ENCODE assay signal across 16 mouse cellular contexts in genomic region chr8:12390640-12391365, GRCm38 (mm10). TPM values are rescaled to one million over a fixed set of nuclear protein-coding genes. Genes with fewer than 3 reads are reported as not detected.
A peak's percentile ranks its signal among the peaks of the same experiment; 100 is the strongest.
DNase-seq lines count a peak whose midpoint lies in the region; ATAC-seq and TF ChIP-seq lines count a peak whose summit lies in the region.
"Had no signal": no experiment of that assay in that cellular context is flagged by ENCODE, and none has a peak within 500 bp of the region (broad histone marks: within the 10 kb centered on the region; RNA-seq: fewer than 3 reads in every experiment).

No protein-coding gene starts in this region.

- no peak for TF ChIP-seq CTCF in forebrain, postnatal 0 days (IDR thresholded peaks at IDR 0.05; ENCODE audit: low read depth)
- TF ChIP-seq CTCF in gastrocnemius, adult 2 months (IDR thresholded peaks at IDR 0.05), result no peak

- no peaks in the 10 kb centered on the region for H3K9me3 ChIP-seq in forebrain, postnatal 0 days (ENCODE audit: low read length)
- H3K9me3 ChIP-seq in midbrain, embryonic 14.5 days (ENCODE audit: control insufficient read depth, low read length), result no peaks in the 10 kb centered on the region
- no peaks in the 10 kb centered on the region for H3K9me3 ChIP-seq in heart, embryonic 11.5 days (replicated peaks; ENCODE audit: control insufficient read depth, low read length)
- H3K9me3 ChIP-seq: embryonic facial prominence, embryonic 15.5 days; limb, embryonic 15.5 days had no signal

- whole genome bisulfite sequencing in forebrain, postnatal 0 days, result 4% methylated on average over 38 of the region's 38 CpGs
- under 1% methylated on average over 38 of the region's 38 CpGs for WGBS in midbrain, embryonic 14.5 days
- WGBS in heart, embryonic 11.5 days (ENCODE audit: insufficient replicate concordance), result 3% methylated on average over 38 of the region's 38 CpGs

- H3K27me3 ChIP-seq in forebrain, postnatal 0 days (ENCODE audit: insufficient read depth, low read length), result peaks cover 35% of the 10 kb centered on the region
- H3K27me3 ChIP-seq in midbrain, embryonic 14.5 days (ENCODE audit: control insufficient read depth, insufficient read depth, low read length), result peaks cover 51% of the 10 kb centered on the region
- H3K27me3 ChIP-seq in heart, embryonic 11.5 days (ENCODE audit: control insufficient read depth, insufficient read depth, low read length), result peaks cover 98% of the 10 kb centered on the region

- no peaks in the 10 kb centered on the region for H3K4me1 ChIP-seq in forebrain, postnatal 0 days (ENCODE audit: insufficient read depth)
- H3K4me1 ChIP-seq in midbrain, embryonic 14.5 days (ENCODE audit: control insufficient read depth, insufficient read depth, low read length), result peaks cover under 1% of the 10 kb centered on the region; the same call in 1 of the 2 replicates
- peaks cover 8% of the 10 kb centered on the region for H3K4me1 ChIP-seq in heart, embryonic 11.5 days (ENCODE audit: control insufficient read depth, insufficient read depth, low read length)

- peak overlapping the region; percentile 61 for H3K9ac ChIP-seq in forebrain, postnatal 0 days
- peak overlapping the region; percentile 20; the same call in 1 of the 2 replicates for H3K9ac ChIP-seq in midbrain, embryonic 14.5 days (replicated peaks; ENCODE audit: low read length)
- H3K9ac ChIP-seq in heart, embryonic 11.5 days (ENCODE audit: low read depth, low read length), result no peak overlapping the region
- H3K9ac ChIP-seq: embryonic facial prominence, embryonic 15.5 days; limb, embryonic 15.5 days had no signal

- intact Hi-C loops in gastrocnemius, adult 2 months (cut with DNase I), result no loop called here

- peak overlapping the region; percentile 22 for H3K4me3 ChIP-seq in forebrain, postnatal 0 days (ENCODE audit: low read depth, low read length)
- H3K4me3 ChIP-seq in midbrain, embryonic 14.5 days (replicated peaks; ENCODE audit: low read depth, low read length), result no peak overlapping the region
- H3K4me3 ChIP-seq in gastrocnemius, adult 2 months, result no peak overlapping the region
- no peak overlapping the region for H3K4me3 ChIP-seq in heart, embryonic 11.5 days (ENCODE audit: low read depth, low read length)
- H3K4me3 ChIP-seq: embryonic facial prominence, embryonic 15.5 days; limb, embryonic 15.5 days had no signal

- peak overlapping the region; percentile 82 for H3K27ac ChIP-seq in forebrain, postnatal 0 days (ENCODE audit: low read depth, low read length)
- H3K27ac ChIP-seq in midbrain, embryonic 14.5 days (replicated peaks; ENCODE audit: low read depth, low read length), result peak overlapping the region; percentile 37
- H3K27ac ChIP-seq in gastrocnemius, adult 2 months, result no peak overlapping the region
- no peak overlapping the region for H3K27ac ChIP-seq in heart, embryonic 11.5 days (ENCODE audit: low read depth, low read length)
- H3K27ac ChIP-seq: embryonic facial prominence, embryonic 15.5 days; limb, embryonic 15.5 days had no signal

- peak overlapping the region; percentile 78 for H3K4me2 ChIP-seq in forebrain, postnatal 0 days (ENCODE audit: low read depth)
- H3K4me2 ChIP-seq in midbrain, embryonic 14.5 days (ENCODE audit: low read length), result peak overlapping the region; percentile 42
- no peak overlapping the region for H3K4me2 ChIP-seq in heart, embryonic 11.5 days
- H3K4me2 ChIP-seq: embryonic facial prominence, embryonic 15.5 days; limb, embryonic 15.5 days had no signal

- no peak for ATAC-seq in forebrain, postnatal 0 days
- ATAC-seq in midbrain, embryonic 14.5 days (ENCODE audit: low FRiP score, low TSS enrichment), result no peak
- no peak for ATAC-seq in heart, embryonic 11.5 days (replicated peaks; ENCODE audit: insufficient number of reproducible peaks, low FRiP score, low TSS enrichment)

- DNase-seq in embryo, embryonic 10.5 days (ENCODE audit: low spot score), result peak; percentile 53
- no peak for DNase-seq in embryo, embryonic 10 days (ENCODE audit: low spot score)
- DNase-seq in ZHBTc4 (ENCODE audit: low read depth, low spot score), result peak; percentile 29
- DNase-seq in forebrain, postnatal 0 days, result peak; percentile 79
- DNase-seq in midbrain, embryonic 14.5 days, result peak; percentile 66
- DNase-seq in gastrocnemius, adult 2 months, result no peak
- no peak for DNase-seq in kidney, adult 8-10 months
- DNase-seq: adrenal gland, adult 8-10 months; cerebellum, adult 11 months; lung, postnatal 4 days; thymus, adult 18-20 months had no signal

- no peaks in the 10 kb centered on the region for H3K36me3 ChIP-seq in forebrain, postnatal 0 days (ENCODE audit: insufficient read depth)
- H3K36me3 ChIP-seq in midbrain, embryonic 14.5 days (ENCODE audit: control insufficient read depth, insufficient read depth, low read length), result no peaks in the 10 kb centered on the region
- no peaks in the 10 kb centered on the region for H3K36me3 ChIP-seq in heart, embryonic 11.5 days (ENCODE audit: control insufficient read depth, insufficient read depth, low read length)
- H3K36me3 ChIP-seq: embryonic facial prominence, embryonic 15.5 days; limb, embryonic 15.5 days had no signal

RNA-seq across cellular contexts. Expression of gene Sox1, which starts 4.3 kb away (rescaled TPM):
- 22.5 and 36.5 TPM in 2 replicates for total RNA-seq in forebrain, postnatal 0 days (2014; rRNA removed)
- 2.6 and 4.3 TPM in 2 replicates for polyA plus RNA-seq in forebrain, postnatal 0 days (2015; fragmentation: Nextera tagmentation; extraction: Ambion mirVana)
- 3.4 and 3.8 TPM in 2 replicates for polyA plus RNA-seq in midbrain, embryonic 14.5 days (2014; fragmentation: Nextera tagmentation; extraction: Ambion mirVana)
- not detected for total RNA-seq in gastrocnemius, adult 2 months (2021)
- not detected in 2 replicates for polyA plus RNA-seq in heart, embryonic 11.5 days (2014; fragmentation: Nextera tagmentation; extraction: Ambion mirVana)
- total RNA-seq: adrenal gland, adult 8-10 months; MEL had no signal
- polyA plus RNA-seq: gonadal fat pad, adult 2 months; limb, embryonic 15.5 days had no signal

Comparison
In these comparisons a context has a peak if more than half of its experiments do, and no peak if none do; other contexts are left out.
1. DNase-seq: peak in embryo, embryonic 10.5 days (single experiment), ZHBTc4 (single experiment), forebrain, postnatal 0 days (single experiment) and midbrain, embryonic 14.5 days (single experiment); none in embryo, embryonic 10 days (single experiment), gastrocnemius, adult 2 months (single experiment) and kidney, adult 8-10 months (0 of 2).
2. H3K27ac ChIP-seq: peak in forebrain, postnatal 0 days (single experiment) and midbrain, embryonic 14.5 days (single experiment); none in gastrocnemius, adult 2 months (single experiment) and heart, embryonic 11.5 days (single experiment).